Mouse (Mus musculus) neural tube, embryonic 15.5 days (tissue): ENCODE data around the gene Myd88. TPM values are rescaled to one million over a fixed set of nuclear protein-coding genes. Genes with fewer than 3 reads are reported as not detected.

Source experiments
- polyA plus RNA-seq: library from polyadenylated mRNA; unstranded; fragments of >200 nt; fragmentation: Nextera tagmentation; extraction: Ambion mirVana; gene quantifications from 2 replicates; pipeline ENCODE4 v1.2.1, GENCODE M21; 2015

Gene Myd88
- polyA plus RNA-seq, 1 experiment from 2014 or later: 6.2 TPM

Other genes with a start within 250 kb of the Myd88 start
- gene Plcd1, start 247.9 kb downstream of the Myd88 start, polyA plus RNA-seq: 16.6 and 24.3 TPM in 2 replicates
- gene Dlec1, start 238.9 kb downstream of the Myd88 start, polyA plus RNA-seq: 1.4 and 1.6 TPM in 2 replicates
- gene Acaa1b, start 184.3 kb downstream of the Myd88 start, polyA plus RNA-seq: 5.6 and 6.4 TPM in 2 replicates
- not detected in 2 replicates for gene Gm47289, start 182.2 kb downstream of the Myd88 start, polyA plus RNA-seq
- gene Slc22a13, start 132.3 kb downstream of the Myd88 start, polyA plus RNA-seq: 0.08 TPM in 1 of 2 replicates, not detected in the other
- 12.2 and 13.0 TPM in 2 replicates for gene Oxsr1, start 19.0 kb downstream of the Myd88 start, polyA plus RNA-seq
- gene Acaa1a, start 1.7 kb downstream of the Myd88 start, polyA plus RNA-seq: 123 and 128 TPM in 2 replicates
- 2.8 and 3.0 TPM in 2 replicates for gene Xylb, start 16.0 kb upstream of the Myd88 start, polyA plus RNA-seq
- gene Slc22a14, start 24.1 kb upstream of the Myd88 start, polyA plus RNA-seq: not detected in 2 replicates
- gene Acvr2b, start 60.7 kb upstream of the Myd88 start, polyA plus RNA-seq: 32.9 and 43.2 TPM in 2 replicates
- gene Exog, start 103.5 kb upstream of the Myd88 start, polyA plus RNA-seq: 44.9 and 50.1 TPM in 2 replicates
- gene Scn5a, start 237.6 kb upstream of the Myd88 start, polyA plus RNA-seq: 0.31 and 0.46 TPM in 2 replicates